Mouse (Mus musculus): ENCODE results near the gene C1qbp. TPM values are rescaled to one million over a fixed set of nuclear protein-coding genes. Genes with fewer than 3 reads are reported as not detected.
A peak's percentile ranks its signal among the peaks of the same experiment; 100 is the strongest.

C1qbp gene
- polyA plus RNA-seq, 1 experiment from 2014 or later: 209 TPM

- peaks cover 54% of the 10 kb centered on the region for H3K36me3 ChIP-seq
- H3K9me3 ChIP-seq (replicated peaks): no peaks in the 10 kb centered on the region
Measured at GRCm38 (mm10) chr11:70972586-70972985, 10.2 kb downstream of the C1qbp start.

GRCm38 (mm10) chr11:70970560-70971540, 12.0 kb downstream of the C1qbp start:
- no peaks in the 10 kb centered on the region for H3K9me3 ChIP-seq (replicated peaks)
- peak overlapping the region; percentile 93 for H3K27ac ChIP-seq (replicated peaks)
- peaks cover 45% of the 10 kb centered on the region for H3K36me3 ChIP-seq
- peak overlapping the region; percentile 65 for H3K4me2 ChIP-seq (replicated peaks)
- no peaks in the 10 kb centered on the region for H3K27me3 ChIP-seq
- peak overlapping the region; percentile 39 for H3K9ac ChIP-seq
- peak; percentile 30; the same call in 1 of the 2 replicates for ATAC-seq (ENCODE audit: insufficient number of reproducible peaks, low FRiP score, low TSS enrichment, low read depth)
- 18% methylated on average over 24 of the region's 24 CpGs for WGBS
- peak overlapping the region; percentile 92 for H3K4me3 ChIP-seq (replicated peaks)
- H3K4me1 ChIP-seq: peaks cover 13% of the 10 kb centered on the region

More at GRCm38 (mm10) chr11:70972586-70972985, 10.2 kb downstream of the C1qbp start:
- no peak overlapping the region for H3K4me2 ChIP-seq (replicated peaks)
- no peaks in the 10 kb centered on the region for H3K27me3 ChIP-seq
- H3K27ac ChIP-seq (replicated peaks): no peak overlapping the region
- ATAC-seq (ENCODE audit: insufficient number of reproducible peaks, low FRiP score, low TSS enrichment, low read depth): no peak
- WGBS: 61% methylated on average over 1 of the region's 1 CpGs
- no peak overlapping the region for H3K9ac ChIP-seq
- H3K4me1 ChIP-seq: peaks cover 13% of the 10 kb centered on the region
- H3K4me3 ChIP-seq (replicated peaks): no peak overlapping the region

- H3K9me3 ChIP-seq (replicated peaks): no peaks in the 10 kb centered on the region
- H3K4me3 ChIP-seq (replicated peaks): peak within 1 kb of the TSS; percentile 92
- peak within 1 kb of the TSS; percentile 94 for H3K9ac ChIP-seq
- under 1% methylated on average over 43 of the region's 43 CpGs for WGBS
- peak within 1 kb of the TSS; percentile 93 for H3K27ac ChIP-seq (replicated peaks)
- peak; percentile 97 for ATAC-seq (ENCODE audit: insufficient number of reproducible peaks, low FRiP score, low TSS enrichment, low read depth)
- H3K27me3 ChIP-seq: no peaks in the 10 kb centered on the region
- H3K36me3 ChIP-seq: peaks cover 44% of the 10 kb centered on the region
- peaks cover 13% of the 10 kb centered on the region for H3K4me1 ChIP-seq
- H3K4me2 ChIP-seq (replicated peaks): peak within 1 kb of the TSS; percentile 65
Measured at GRCm38 (mm10) chr11:70969821-70970559, 12.8 kb downstream of the C1qbp start, which contains the start of the genes Nup88 and Rpain. Gene Nup88 (minus strand): TSS chr11:70969973. Gene Rpain (plus strand): TSS chr11:70970213.

GRCm38 (mm10) chr11:70969271-70969794, 13.5 kb downstream of the C1qbp start:
- H3K36me3 ChIP-seq: peaks cover 44% of the 10 kb centered on the region
- no peak; the same call in 1 of the 2 replicates for ATAC-seq (ENCODE audit: insufficient number of reproducible peaks, low FRiP score, low TSS enrichment, low read depth)
- H3K9me3 ChIP-seq (replicated peaks): no peaks in the 10 kb centered on the region
- WGBS: 0% methylated on average over 25 of the region's 25 CpGs
- peak overlapping the region; percentile 54 for H3K4me2 ChIP-seq (replicated peaks)
- peak overlapping the region; percentile 94 for H3K9ac ChIP-seq
- H3K4me1 ChIP-seq: peaks cover 13% of the 10 kb centered on the region
- peak overlapping the region; percentile 92 for H3K4me3 ChIP-seq (replicated peaks)
- no peaks in the 10 kb centered on the region for H3K27me3 ChIP-seq
- peak overlapping the region; percentile 92 for H3K27ac ChIP-seq (replicated peaks)

- WGBS: 76% methylated on average over 4 of the region's 4 CpGs
- peaks cover 64% of the 10 kb centered on the region for H3K36me3 ChIP-seq
- H3K4me2 ChIP-seq (replicated peaks): no peak overlapping the region
- H3K27ac ChIP-seq (replicated peaks): no peak overlapping the region
- H3K9me3 ChIP-seq (replicated peaks): no peaks in the 10 kb centered on the region
- H3K4me1 ChIP-seq: peaks cover 8% of the 10 kb centered on the region
- no peak overlapping the region for H3K9ac ChIP-seq
- H3K27me3 ChIP-seq: no peaks in the 10 kb centered on the region
- ATAC-seq (ENCODE audit: insufficient number of reproducible peaks, low FRiP score, low TSS enrichment, low read depth): no peak
- H3K4me3 ChIP-seq (replicated peaks): no peak overlapping the region
Measured at GRCm38 (mm10) chr11:70964222-70964907, 18.5 kb downstream of the C1qbp start.

GRCm38 (mm10) chr11:70960786-70961554, 21.9 kb downstream of the C1qbp start:
- Histone ChIP-seq H3K36me3 (peaks cover 85% of the 10 kb centered on the region), H3K9me3 (replicated peaks) (no peaks in the 10 kb centered on the region), H3K9ac (no peak overlapping the region), H3K4me3 (replicated peaks) (no peak overlapping the region), H3K4me2 (replicated peaks) (no peak overlapping the region), H3K27me3 (no peaks in the 10 kb centered on the region), H3K4me1 (no peaks in the 10 kb centered on the region), H3K27ac (replicated peaks) (no peak overlapping the region)
- no peak for ATAC-seq (ENCODE audit: insufficient number of reproducible peaks, low FRiP score, low TSS enrichment, low read depth)
- WGBS: 93% methylated on average over 5 of the region's 5 CpGs

- H3K4me1 ChIP-seq: no peaks in the 10 kb centered on the region
- H3K27ac ChIP-seq (replicated peaks): no peak overlapping the region
- no peak for ATAC-seq (ENCODE audit: insufficient number of reproducible peaks, low FRiP score, low TSS enrichment, low read depth)
- no peak overlapping the region for H3K9ac ChIP-seq
- H3K27me3 ChIP-seq: no peaks in the 10 kb centered on the region
- H3K4me3 ChIP-seq (replicated peaks): no peak overlapping the region
- no peaks in the 10 kb centered on the region for H3K9me3 ChIP-seq (replicated peaks)
- H3K4me2 ChIP-seq (replicated peaks): no peak overlapping the region
- 92% methylated on average over 4 of the region's 4 CpGs for WGBS
- peaks cover 91% of the 10 kb centered on the region for H3K36me3 ChIP-seq
Measured at GRCm38 (mm10) chr11:70954711-70955110, 28.1 kb downstream of the C1qbp start.

GRCm38 (mm10) chr11:70944935-70945817, 37.6 kb downstream of the C1qbp start:
- no peaks in the 10 kb centered on the region for H3K4me1 ChIP-seq
- H3K4me2 ChIP-seq (replicated peaks): no peak overlapping the region
- no peaks in the 10 kb centered on the region for H3K9me3 ChIP-seq (replicated peaks)
- WGBS: 90% methylated on average over 4 of the region's 4 CpGs
- peaks cover 88% of the 10 kb centered on the region for H3K36me3 ChIP-seq
- no peak for ATAC-seq (ENCODE audit: insufficient number of reproducible peaks, low FRiP score, low TSS enrichment, low read depth)
- H3K4me3 ChIP-seq (replicated peaks): no peak overlapping the region
- H3K27me3 ChIP-seq: no peaks in the 10 kb centered on the region
- H3K9ac ChIP-seq: no peak overlapping the region
- H3K27ac ChIP-seq (replicated peaks): no peak overlapping the region

GRCm38 (mm10) chr11:70943651-70944050, 39.2 kb downstream of the C1qbp start:
- no peak overlapping the region for H3K4me2 ChIP-seq (replicated peaks)
- no peak overlapping the region for H3K27ac ChIP-seq (replicated peaks)
- no peak overlapping the region for H3K9ac ChIP-seq
- ATAC-seq (ENCODE audit: insufficient number of reproducible peaks, low FRiP score, low TSS enrichment, low read depth): no peak
- no peaks in the 10 kb centered on the region for H3K9me3 ChIP-seq (replicated peaks)
- H3K4me3 ChIP-seq (replicated peaks): no peak overlapping the region
- H3K27me3 ChIP-seq: no peaks in the 10 kb centered on the region
- WGBS: 90% methylated on average over 7 of the region's 7 CpGs
- H3K4me1 ChIP-seq: no peaks in the 10 kb centered on the region
- peaks cover 88% of the 10 kb centered on the region for H3K36me3 ChIP-seq
